Mouse (Mus musculus) ES-E14 (cell line): Measurements from ENCODE around the gene Gm20767.
"Not testable (repeated sequence)": the region's sequence is repeated elsewhere in the genome, so short reads cannot be mapped to it uniquely, and the experiment has no call there.

Experiments used
- CHD2 ChIP-seq: IDR thresholded peaks from 2 replicates; pipeline ENCODE4 v1.6.1; 2014; ENCODE audit warnings: mild to moderate bottlenecking, low read depth, low read length, inconsistent platforms
- HCFC1 ChIP-seq: IDR thresholded peaks from 2 replicates; pipeline ENCODE4 v1.6.1; 2012; ENCODE audit warnings: low read length, inconsistent platforms, borderline replicate concordance; ENCODE audit not compliant: insufficient read depth
- MAFK ChIP-seq: IDR thresholded peaks from 2 replicates; pipeline ENCODE4 v1.6.1; 2014; ENCODE audit warnings: mild to moderate bottlenecking, low read depth, low read length, inconsistent platforms; ENCODE audit not compliant: insufficient read depth
- ZC3H11A ChIP-seq: IDR thresholded peaks from 2 replicates; pipeline ENCODE4 v1.6.1; 2012; ENCODE audit warnings: low read depth, mild to moderate bottlenecking, inconsistent platforms, low read length, borderline replicate concordance
- ZNF384 ChIP-seq: IDR thresholded peaks from 2 replicates; pipeline ENCODE4 v1.6.1; 2012; ENCODE audit warnings: low read depth, low read length, inconsistent platforms

DNA sequence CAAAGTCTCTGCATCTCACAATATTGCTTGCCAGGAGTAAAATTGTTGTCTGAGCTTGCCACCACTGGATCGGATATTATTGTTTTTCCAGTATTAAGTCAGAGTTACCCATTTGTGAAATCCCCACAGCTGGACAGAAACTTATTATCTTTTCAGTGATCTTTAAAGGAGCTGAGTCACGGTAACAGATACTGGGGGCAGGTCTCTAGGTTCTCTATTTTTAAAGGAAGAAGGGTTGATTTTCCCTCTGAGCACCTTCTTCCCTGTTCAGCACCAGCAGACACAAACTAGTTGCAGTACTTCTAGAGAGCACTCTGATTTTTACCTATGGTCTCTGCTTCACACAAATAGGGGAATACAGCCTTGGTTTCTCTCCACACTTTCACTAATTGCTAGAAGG is 33.0 kb upstream of the Gm20767 start:
- TF ChIP-seq ZC3H11A, CHD2, ZNF384, MAFK, HCFC1: not testable (repeated sequence)
